Mouse (Mus musculus) embryonic facial prominence, embryonic 12.5 days (tissue): ENCODE measurements around the gene Sema6b. TPM values are rescaled to one million over a fixed set of nuclear protein-coding genes. Genes with fewer than 3 reads are reported as not detected.

Experiments
- ATAC-seq: fragments of 200-750 bp; cut with Nextera tagmentation; 2 replicates; pipeline ENCODE4 v1.8.0; 2017; ENCODE audit not compliant: insufficient number of reproducible peaks, insufficient read depth, low FRiP score, low TSS enrichment
- H3K27ac ChIP-seq: fragments of 300-500 bp; sonication (generic); 2 replicates; pipeline ENCODE4 v1.5.1; 2016; ENCODE audit warnings: mild to moderate bottlenecking
- H3K27me3 ChIP-seq: fragments of 300-500 bp; sonication (generic); 2 replicates; pipeline ENCODE4 v1.6.1; 2016; ENCODE audit warnings: mild to moderate bottlenecking, moderate library complexity
- H3K36me3 ChIP-seq: fragments of 300-500 bp; sonication (generic); 2 replicates; pipeline ENCODE4 v1.6.1; 2016; ENCODE audit warnings: mild to moderate bottlenecking
- H3K4me1 ChIP-seq: fragments of 300-500 bp; sonication (generic); 2 replicates; pipeline ENCODE4 v1.6.1; 2016
- H3K4me2 ChIP-seq: fragments of 300-500 bp; sonication (generic); replicated peaks from 2 replicates; pipeline ENCODE4 v1.6.1; 2016; ENCODE audit warnings: mild to moderate bottlenecking, moderate library complexity
- H3K4me3 ChIP-seq: fragments of 300-500 bp; sonication (generic); 2 replicates; pipeline ENCODE4 v1.5.1; 2016; ENCODE audit warnings: mild to moderate bottlenecking
- H3K9ac ChIP-seq: fragments of 300-500 bp; sonication (generic); 2 replicates; pipeline ENCODE4 v1.6.1; 2016; ENCODE audit warnings: mild to moderate bottlenecking, moderate library complexity
- H3K9me3 ChIP-seq: fragments of 300-500 bp; sonication (generic); 2 replicates; pipeline ENCODE4 v1.6.1; 2016; ENCODE audit warnings: mild to moderate bottlenecking, moderate library complexity
- WGBS: fragments of 180-500 bp; shearing (Covaris S2); methylation state at CpG from one replicate; pipeline ENCODE4 v1.1.7; 2016; 5-methylcytosine and 5-hydroxymethylcytosine counted together
- polyA plus RNA-seq: library from polyadenylated mRNA; unstranded; fragments of >200 nt; fragmentation: Nextera tagmentation; extraction: Ambion mirVana; gene quantifications from 2 replicates; pipeline ENCODE4 v1.2.1, GENCODE M21; 2016

Sema6b gene
- polyA plus RNA-seq, 1 experiment from 2014 or later = 4.3 TPM

GRCm38 (mm10) chr17:56126175-56126574, 14.0 kb downstream of the Sema6b start:
- H3K4me2 ChIP-seq = no peak overlapping the region
- peaks cover 15% of the 10 kb centered on the region for H3K9me3 ChIP-seq
- peaks cover 37% of the 10 kb centered on the region for H3K27me3 ChIP-seq
- 63% methylated on average over 11 of the region's 11 CpGs for WGBS
- H3K27ac ChIP-seq = no peak overlapping the region
- no peaks in the 10 kb centered on the region for H3K36me3 ChIP-seq
- H3K4me1 ChIP-seq = peaks cover 9% of the 10 kb centered on the region
- H3K4me3 ChIP-seq = no peak overlapping the region
- no peak overlapping the region for H3K9ac ChIP-seq
- no peak for ATAC-seq

GRCm38 (mm10) chr17:56125276-56125630, 14.9 kb downstream of the Sema6b start:
- peaks cover 46% of the 10 kb centered on the region for H3K27me3 ChIP-seq

GRCm38 (mm10) chr17:56124377-56125275, 15.5 kb downstream of the Sema6b start:
- Histone ChIP-seq H3K36me3 (no peaks in the 10 kb centered on the region), H3K4me3 (peak overlapping the region; percentile 36), H3K9ac (peak overlapping the region; percentile 51), H3K9me3 (peaks cover 15% of the 10 kb centered on the region), H3K4me2 (peak overlapping the region; percentile 65), H3K4me1 (peaks cover 19% of the 10 kb centered on the region), H3K27me3 (peaks cover 52% of the 10 kb centered on the region), H3K27ac (no peak overlapping the region)
- WGBS = 5% methylated on average over 58 of the region's 59 CpGs
- ATAC-seq = no peak

More at GRCm38 (mm10) chr17:56125276-56125630, 14.9 kb downstream of the Sema6b start:
- H3K36me3 ChIP-seq = no peaks in the 10 kb centered on the region
- no peak overlapping the region for H3K27ac ChIP-seq
- peaks cover 15% of the 10 kb centered on the region for H3K9me3 ChIP-seq
- WGBS = 77% methylated on average over 4 of the region's 4 CpGs
- peaks cover 13% of the 10 kb centered on the region for H3K4me1 ChIP-seq
- H3K9ac ChIP-seq = no peak overlapping the region
- H3K4me2 ChIP-seq = no peak overlapping the region
- H3K4me3 ChIP-seq = no peak overlapping the region
- ATAC-seq = no peak

GRCm38 (mm10) chr17:56123681-56124340, 16.3 kb downstream of the Sema6b start:
- Histone ChIP-seq H3K36me3 (no peaks in the 10 kb centered on the region), H3K4me1 (peaks cover 20% of the 10 kb centered on the region), H3K27me3 (peaks cover 60% of the 10 kb centered on the region), H3K9me3 (peaks cover 15% of the 10 kb centered on the region), H3K4me2 (peak overlapping the region; percentile 65), H3K9ac (peak overlapping the region; percentile 51), H3K4me3 (peak overlapping the region; percentile 36), H3K27ac (no peak overlapping the region)
- ATAC-seq = no peak
- WGBS = 42% methylated on average over 59 of the region's 59 CpGs

- peaks cover 15% of the 10 kb centered on the region for H3K9me3 ChIP-seq
- peaks cover 20% of the 10 kb centered on the region for H3K4me1 ChIP-seq
- H3K27ac ChIP-seq = no peak overlapping the region
- H3K4me3 ChIP-seq = no peak overlapping the region
- no peak for ATAC-seq
- 88% methylated on average over 12 of the region's 12 CpGs for WGBS
- H3K9ac ChIP-seq = no peak overlapping the region
- H3K4me2 ChIP-seq = no peak overlapping the region
- H3K27me3 ChIP-seq = peaks cover 67% of the 10 kb centered on the region
- H3K36me3 ChIP-seq = no peaks in the 10 kb centered on the region
These were observed 17.0 kb downstream of the Sema6b start for GRCm38 (mm10) chr17:56123161-56123560.

- Histone ChIP-seq H3K4me2 (0 out of 2 replicates have a peak within 1 kb of the TSS, but pooled peaks have one; percentile 22), H3K9me3 (peaks cover 15% of the 10 kb centered on the region), H3K27me3 (peaks cover 77% of the 10 kb centered on the region), H3K9ac (no peak within 1 kb of the TSS), H3K27ac (no peak within 1 kb of the TSS), H3K4me1 (peaks cover 26% of the 10 kb centered on the region), H3K36me3 (no peaks in the 10 kb centered on the region), H3K4me3 (no peak within 1 kb of the TSS)
- no peak for ATAC-seq
- WGBS = 66% methylated on average over 2 of the region's 2 CpGs
These were observed 18.3 kb downstream of the Sema6b start, which contains the start of gene Lrg1 for GRCm38 (mm10) chr17:56121826-56122225. TSS of gene Lrg1 (minus strand) at chr17:56122001.

- peaks cover 15% of the 10 kb centered on the region for H3K9me3 ChIP-seq
- WGBS = 6% methylated on average over 66 of the region's 66 CpGs
- H3K9ac ChIP-seq = no peak overlapping the region
- H3K4me1 ChIP-seq = peaks cover 26% of the 10 kb centered on the region
- H3K4me2 ChIP-seq = peak overlapping the region; percentile 22
- peaks cover 85% of the 10 kb centered on the region for H3K27me3 ChIP-seq
- no peak overlapping the region for H3K27ac ChIP-seq
- H3K36me3 ChIP-seq = no peaks in the 10 kb centered on the region
- ATAC-seq = no peak
- H3K4me3 ChIP-seq = 0 out of 2 replicates have a peak overlapping the region, but pooled peaks have one; percentile 12
These were observed 19.9 kb downstream of the Sema6b start for GRCm38 (mm10) chr17:56119981-56120880.

GRCm38 (mm10) chr17:56119431-56119830, 20.7 kb downstream of the Sema6b start:
- Histone ChIP-seq H3K9ac (no peak overlapping the region), H3K27ac (no peak overlapping the region), H3K4me3 (peak overlapping the region; percentile 9; the same call in 1 of the 2 replicates), H3K4me1 (peaks cover 24% of the 10 kb centered on the region), H3K9me3 (peaks cover 15% of the 10 kb centered on the region), H3K27me3 (peaks cover 81% of the 10 kb centered on the region), H3K4me2 (peak overlapping the region; percentile 2; the same call in 1 of the 2 replicates), H3K36me3 (no peaks in the 10 kb centered on the region)
- WGBS = 41% methylated on average over 12 of the region's 12 CpGs
- no peak for ATAC-seq

- Histone ChIP-seq H3K4me3 (peak within 1 kb of the TSS; percentile 26), H3K36me3 (no peaks in the 10 kb centered on the region; the same call in 1 of the 2 replicates), H3K4me2 (peak within 1 kb of the TSS; percentile 49), H3K27me3 (peaks cover 59% of the 10 kb centered on the region), H3K27ac (no peak within 1 kb of the TSS), H3K9ac (no peak within 1 kb of the TSS), H3K9me3 (peaks cover 3% of the 10 kb centered on the region), H3K4me1 (peaks cover 17% of the 10 kb centered on the region)
- WGBS = under 1% methylated on average over 27 of the region's 27 CpGs
- ATAC-seq = no peak
These were observed 22.9 kb downstream of the Sema6b start, which contains the start of gene Plin5 for GRCm38 (mm10) chr17:56117251-56117710. TSS of gene Plin5 (minus strand) at chr17:56117596.

GRCm38 (mm10) chr17:56116193-56116592, 23.9 kb downstream of the Sema6b start:
- no peak overlapping the region for H3K4me3 ChIP-seq
- ATAC-seq = no peak
- peaks cover 17% of the 10 kb centered on the region for H3K4me1 ChIP-seq
- WGBS = 77% methylated on average over 10 of the region's 10 CpGs
- H3K27me3 ChIP-seq = peaks cover 48% of the 10 kb centered on the region
- no peak overlapping the region for H3K4me2 ChIP-seq
- no peaks in the 10 kb centered on the region for H3K9me3 ChIP-seq
- no peak overlapping the region for H3K9ac ChIP-seq
- no peak overlapping the region for H3K27ac ChIP-seq
- H3K36me3 ChIP-seq = no peaks in the 10 kb centered on the region; the same call in 1 of the 2 replicates

GRCm38 (mm10) chr17:56112743-56113142, 27.4 kb downstream of the Sema6b start:
- Histone ChIP-seq H3K9me3 (no peaks in the 10 kb centered on the region), H3K4me1 (peaks cover 6% of the 10 kb centered on the region), H3K4me2 (no peak overlapping the region), H3K4me3 (no peak overlapping the region), H3K9ac (no peak overlapping the region), H3K36me3 (no peaks in the 10 kb centered on the region; the same call in 1 of the 2 replicates), H3K27ac (no peak overlapping the region), H3K27me3 (peaks cover 16% of the 10 kb centered on the region)
- no peak for ATAC-seq
- WGBS = 78% methylated on average over 3 of the region's 3 CpGs
